Mouse (Mus musculus) hindbrain, embryonic 15.5 days (tissue): ENCODE measurements around the gene Grid2. TPM values are rescaled to one million over a fixed set of nuclear protein-coding genes. Genes with fewer than 3 reads are reported as not detected.

Source experiments
- ATAC-seq: fragments of 200-750 bp; cut with Nextera tagmentation; 2 replicates; pipeline ENCODE4 v1.8.0; 2017; ENCODE audit warnings: low read depth, moderate number of reproducible peaks, moderate TSS enrichment; ENCODE audit not compliant: low FRiP score
- H3K27ac ChIP-seq: fragments of 300-500 bp; sonication (generic); replicated peaks from 2 replicates; pipeline ENCODE4 v1.5.1; 2015; ENCODE audit warnings: mild to moderate bottlenecking, inconsistent platforms
- H3K27me3 ChIP-seq: fragments of 300-500 bp; sonication (generic); 2 replicates; pipeline ENCODE4 v1.6.1; 2015; ENCODE audit warnings: control low read depth, inconsistent platforms
- H3K36me3 ChIP-seq: fragments of 300-500 bp; sonication (generic); 2 replicates; pipeline ENCODE4 v1.6.1; 2015; ENCODE audit warnings: control low read depth, inconsistent platforms
- H3K4me1 ChIP-seq: fragments of 300-500 bp; sonication (generic); replicated peaks from 2 replicates; pipeline ENCODE4 v1.6.1; 2015; ENCODE audit warnings: control low read depth, inconsistent platforms
- H3K4me2 ChIP-seq: fragments of 300-500 bp; sonication (generic); 2 replicates; pipeline ENCODE4 v1.6.1; 2015; ENCODE audit warnings: moderate library complexity, mild to moderate bottlenecking, inconsistent platforms
- H3K4me3 ChIP-seq: fragments of 300-500 bp; sonication (generic); 2 replicates; pipeline ENCODE4 v1.5.1; 2015; ENCODE audit warnings: mild to moderate bottlenecking, inconsistent platforms
- H3K9ac ChIP-seq: fragments of 300-500 bp; sonication (generic); 2 replicates; pipeline ENCODE4 v1.6.1; 2015; ENCODE audit warnings: inconsistent platforms
- H3K9me3 ChIP-seq: fragments of 300-500 bp; sonication (generic); 2 replicates; pipeline ENCODE4 v1.6.1; 2016; ENCODE audit warnings: control low read depth, inconsistent platforms
- WGBS: fragments of 180-500 bp; shearing (Covaris S2); methylation state at CpG from one replicate; pipeline ENCODE4 v1.1.7; 2015; 5-methylcytosine and 5-hydroxymethylcytosine counted together
- polyA plus RNA-seq: library from polyadenylated mRNA; unstranded; fragments of >200 nt; fragmentation: Nextera tagmentation; extraction: Ambion mirVana; gene quantifications from 2 replicates; pipeline ENCODE4 v1.2.1, GENCODE M21; 2015

Grid2 gene
- polyA plus RNA-seq, 1 experiment from 2014 or later = 17.4 TPM

GRCm38 (mm10) chr6:64648196-64648595 lies 1392.5 kb downstream of the Grid2 start:
- H3K4me2 ChIP-seq = no peak overlapping the region
- H3K4me1 ChIP-seq = peaks cover 9% of the 10 kb centered on the region; the same call in 1 of the 2 replicates
- no peak overlapping the region for H3K4me3 ChIP-seq
- ATAC-seq = no peak
- WGBS = 36% methylated on average over 8 of the region's 8 CpGs
- H3K9me3 ChIP-seq = no peaks in the 10 kb centered on the region
- no peak overlapping the region for H3K27ac ChIP-seq
- H3K9ac ChIP-seq = no peak overlapping the region
- no peaks in the 10 kb centered on the region for H3K36me3 ChIP-seq
- H3K27me3 ChIP-seq = no peaks in the 10 kb centered on the region

- no peaks in the 10 kb centered on the region for H3K9me3 ChIP-seq
- no peaks in the 10 kb centered on the region for H3K27me3 ChIP-seq
Observed at GRCm38 (mm10) chr6:64649296-64650226, 1393.9 kb downstream of the Grid2 start.

GRCm38 (mm10) chr6:64650765-64651164 lies 1395.1 kb downstream of the Grid2 start:
- no peak overlapping the region for H3K4me2 ChIP-seq
- H3K9me3 ChIP-seq = no peaks in the 10 kb centered on the region
- no peak overlapping the region for H3K4me3 ChIP-seq
- no peak overlapping the region for H3K27ac ChIP-seq
- H3K9ac ChIP-seq = no peak overlapping the region
- H3K27me3 ChIP-seq = no peaks in the 10 kb centered on the region
- peaks cover 9% of the 10 kb centered on the region; the same call in 1 of the 2 replicates for H3K4me1 ChIP-seq
- peak; percentile 24; the same call in 1 of the 2 replicates for ATAC-seq
- no peaks in the 10 kb centered on the region for H3K36me3 ChIP-seq
- 21% methylated on average over 7 of the region's 7 CpGs for WGBS

More at GRCm38 (mm10) chr6:64649296-64650226, 1393.9 kb downstream of the Grid2 start:
- Histone ChIP-seq H3K4me2 (peak overlapping the region; percentile 63), H3K4me1 (peaks cover 9% of the 10 kb centered on the region; the same call in 1 of the 2 replicates), H3K27ac (peak overlapping the region; percentile 67), H3K36me3 (no peaks in the 10 kb centered on the region), H3K4me3 (peak overlapping the region; percentile 40), H3K9ac (peak overlapping the region; percentile 45)
- 3% methylated on average over 20 of the region's 20 CpGs for WGBS
- peak; percentile 91 for ATAC-seq

- no peak overlapping the region for H3K4me3 ChIP-seq
- no peak for ATAC-seq
- H3K4me2 ChIP-seq = no peak overlapping the region
- no peaks in the 10 kb centered on the region for H3K36me3 ChIP-seq
- no peaks in the 10 kb centered on the region for H3K9me3 ChIP-seq
- 54% methylated on average over 3 of the region's 3 CpGs for WGBS
- no peaks in the 10 kb centered on the region for H3K27me3 ChIP-seq
- H3K4me1 ChIP-seq = no peaks in the 10 kb centered on the region
- H3K27ac ChIP-seq = no peak overlapping the region
- H3K9ac ChIP-seq = no peak overlapping the region
Observed at GRCm38 (mm10) chr6:64671010-64671409, 1415.3 kb downstream of the Grid2 start.

GRCm38 (mm10) chr6:64678815-64679214 lies 1423.1 kb downstream of the Grid2 start:
- H3K27ac ChIP-seq = no peak overlapping the region
- H3K4me1 ChIP-seq = no peaks in the 10 kb centered on the region
- no peak overlapping the region for H3K4me2 ChIP-seq
- H3K9ac ChIP-seq = no peak overlapping the region
- H3K36me3 ChIP-seq = no peaks in the 10 kb centered on the region
- 66% methylated on average over 1 of the region's 1 CpGs for WGBS
- no peak overlapping the region for H3K4me3 ChIP-seq
- H3K27me3 ChIP-seq = no peaks in the 10 kb centered on the region
- ATAC-seq = no peak
- no peaks in the 10 kb centered on the region for H3K9me3 ChIP-seq

GRCm38 (mm10) chr6:64683974-64684373 lies 1428.3 kb downstream of the Grid2 start:
- no peak overlapping the region for H3K4me3 ChIP-seq
- no peaks in the 10 kb centered on the region for H3K36me3 ChIP-seq
- no peaks in the 10 kb centered on the region for H3K9me3 ChIP-seq
- 28% methylated on average over 9 of the region's 9 CpGs for WGBS
- H3K4me2 ChIP-seq = no peak overlapping the region
- H3K4me1 ChIP-seq = peaks cover 13% of the 10 kb centered on the region
- H3K9ac ChIP-seq = no peak overlapping the region
- H3K27ac ChIP-seq = no peak overlapping the region
- peaks cover 27% of the 10 kb centered on the region for H3K27me3 ChIP-seq
- no peak for ATAC-seq

GRCm38 (mm10) chr6:64684973-64685372 lies 1429.3 kb downstream of the Grid2 start:
- Histone ChIP-seq H3K36me3 (no peaks in the 10 kb centered on the region), H3K9me3 (no peaks in the 10 kb centered on the region), H3K4me1 (peaks cover 13% of the 10 kb centered on the region), H3K9ac (no peak overlapping the region), H3K27me3 (peaks cover 29% of the 10 kb centered on the region), H3K27ac (no peak overlapping the region), H3K4me3 (no peak overlapping the region), H3K4me2 (peak overlapping the region; percentile 46)
- WGBS = 9% methylated on average over 5 of the region's 5 CpGs
- peak; percentile 44; the same call in 1 of the 2 replicates for ATAC-seq

GRCm38 (mm10) chr6:64688181-64688944 lies 1432.7 kb downstream of the Grid2 start:
- WGBS = 4% methylated on average over 19 of the region's 19 CpGs
- peak overlapping the region; percentile 23 for H3K4me3 ChIP-seq
- peaks cover 13% of the 10 kb centered on the region for H3K4me1 ChIP-seq
- H3K27ac ChIP-seq = no peak overlapping the region
- peaks cover 41% of the 10 kb centered on the region for H3K27me3 ChIP-seq
- H3K4me2 ChIP-seq = peak overlapping the region; percentile 53
- no peaks in the 10 kb centered on the region for H3K9me3 ChIP-seq
- ATAC-seq = peak; percentile 64
- 0 out of 2 replicates have a peak overlapping the region, but pooled peaks have one; percentile 19 for H3K9ac ChIP-seq
- no peaks in the 10 kb centered on the region for H3K36me3 ChIP-seq

GRCm38 (mm10) chr6:64694688-64695087 lies 1439.0 kb downstream of the Grid2 start:
- WGBS = 24% methylated on average over 7 of the region's 7 CpGs
- Histone ChIP-seq H3K27ac (no peak overlapping the region), H3K9me3 (no peaks in the 10 kb centered on the region), H3K9ac (no peak overlapping the region), H3K36me3 (no peaks in the 10 kb centered on the region), H3K27me3 (peaks cover 17% of the 10 kb centered on the region), H3K4me2 (no peak overlapping the region), H3K4me3 (no peak overlapping the region), H3K4me1 (no peaks in the 10 kb centered on the region)
- no peak for ATAC-seq

- Histone ChIP-seq H3K9me3 (no peaks in the 10 kb centered on the region), H3K9ac (no peak overlapping the region), H3K27ac (no peak overlapping the region), H3K36me3 (no peaks in the 10 kb centered on the region), H3K4me2 (no peak overlapping the region), H3K27me3 (no peaks in the 10 kb centered on the region), H3K4me1 (no peaks in the 10 kb centered on the region), H3K4me3 (no peak overlapping the region)
- WGBS = 83% methylated on average over 2 of the region's 2 CpGs
- ATAC-seq = no peak
Observed at GRCm38 (mm10) chr6:64703659-64704058, 1448.0 kb downstream of the Grid2 start.

- under 1% methylated on average over 29 of the region's 29 CpGs for WGBS
- H3K4me1 ChIP-seq = peaks cover 30% of the 10 kb centered on the region
- no peak overlapping the region for H3K27ac ChIP-seq
- peak overlapping the region; percentile 59 for H3K4me2 ChIP-seq
- peak; percentile 55; the same call in 1 of the 2 replicates for ATAC-seq
- H3K9ac ChIP-seq = no peak overlapping the region
- peak overlapping the region; percentile 39 for H3K4me3 ChIP-seq
- peaks cover 49% of the 10 kb centered on the region for H3K27me3 ChIP-seq
- no peaks in the 10 kb centered on the region for H3K9me3 ChIP-seq
- H3K36me3 ChIP-seq = no peaks in the 10 kb centered on the region
Observed at GRCm38 (mm10) chr6:64727751-64728403, 1472.2 kb downstream of the Grid2 start.
